Mouse (Mus musculus): Measurements from ENCODE around the gene Dctn3.
"Not testable (repeated sequence)": the region's sequence is repeated elsewhere in the genome, so short reads cannot be mapped to it uniquely, and the experiment has no call there.

The Dctn3 gene

GRCm38 (mm10) chr4:41698421-41699016 is 24.5 kb downstream of the Dctn3 start:
- DNase-seq (ENCODE audit: low spot score in 2 of 2), result not testable (repeated sequence)

GRCm38 (mm10) chr4:41696930-41697841 is 25.8 kb downstream of the Dctn3 start, which contains the start of gene Cntfr:
Gene Cntfr, minus strand, starts transcription at chr4:41697089.
- DNase-seq (ENCODE audit: low spot score in 2 of 2), result peak; percentile 67 to 88

GRCm38 (mm10) chr4:41696452-41696851 is 26.5 kb downstream of the Dctn3 start:
- DNase-seq (ENCODE audit: low spot score in 2 of 2), result not testable (repeated sequence)

- not testable (repeated sequence) for DNase-seq (ENCODE audit: low spot score in 2 of 2)
Observed at GRCm38 (mm10) chr4:41695800-41696199, 27.2 kb downstream of the Dctn3 start.

- DNase-seq (ENCODE audit: low spot score in 2 of 2), result not testable (repeated sequence)
Observed at GRCm38 (mm10) chr4:41693511-41693910, 29.5 kb downstream of the Dctn3 start.

- not testable (repeated sequence) for DNase-seq (ENCODE audit: low spot score in 2 of 2)
Observed at GRCm38 (mm10) chr4:41690014-41690413, 33.0 kb downstream of the Dctn3 start.

- not testable (repeated sequence) for DNase-seq (ENCODE audit: low spot score in 2 of 2)
Observed at GRCm38 (mm10) chr4:41688562-41688961, 34.4 kb downstream of the Dctn3 start.

- not testable (repeated sequence) for DNase-seq (ENCODE audit: low spot score in 2 of 2)
Observed at GRCm38 (mm10) chr4:41685882-41686492, 37.0 kb downstream of the Dctn3 start.

GRCm38 (mm10) chr4:41684931-41685453 is 38.0 kb downstream of the Dctn3 start:
- DNase-seq (ENCODE audit: low spot score in 2 of 2), result not testable (repeated sequence)

- not testable (repeated sequence) for DNase-seq (ENCODE audit: low spot score in 2 of 2)
Observed at GRCm38 (mm10) chr4:41684131-41684930, 38.6 kb downstream of the Dctn3 start.

GRCm38 (mm10) chr4:41683303-41683702 is 39.7 kb downstream of the Dctn3 start:
- DNase-seq (ENCODE audit: low spot score in 2 of 2), result not testable (repeated sequence)

- DNase-seq (ENCODE audit: low spot score in 2 of 2), result no peak
Observed at GRCm38 (mm10) chr4:41682789-41683188, 40.2 kb downstream of the Dctn3 start.

GRCm38 (mm10) chr4:41681947-41682346 is 41.0 kb downstream of the Dctn3 start:
- no peak for DNase-seq (ENCODE audit: low spot score in 2 of 2)

GRCm38 (mm10) chr4:41681176-41681575 is 41.8 kb downstream of the Dctn3 start:
- DNase-seq (ENCODE audit: low spot score in 2 of 2), result no peak

- DNase-seq (ENCODE audit: low spot score in 2 of 2), result no peak
Observed at GRCm38 (mm10) chr4:41679291-41679690, 43.7 kb downstream of the Dctn3 start.

GRCm38 (mm10) chr4:41678863-41679262 is 44.1 kb downstream of the Dctn3 start:
- DNase-seq (ENCODE audit: low spot score in 2 of 2), result no peak

- DNase-seq (ENCODE audit: low spot score in 2 of 2), result peak in 1 of 2 experiments; percentile 51
Observed at GRCm38 (mm10) chr4:41677006-41677629, 45.9 kb downstream of the Dctn3 start.

- DNase-seq (ENCODE audit: low spot score in 2 of 2), result peak in 1 of 2 experiments; percentile 51
Observed at GRCm38 (mm10) chr4:41676248-41677005, 46.5 kb downstream of the Dctn3 start.

- DNase-seq (ENCODE audit: low spot score in 2 of 2), result no peak
Observed at GRCm38 (mm10) chr4:41673186-41673585, 49.8 kb downstream of the Dctn3 start.

- no peak for DNase-seq (ENCODE audit: low spot score in 2 of 2)
Observed at GRCm38 (mm10) chr4:41672522-41672963, 50.4 kb downstream of the Dctn3 start.

All from spleen, postnatal 4 days (tissue).